ENCODE assay signal across 9 mouse cellular contexts in the genomic region with DNA sequence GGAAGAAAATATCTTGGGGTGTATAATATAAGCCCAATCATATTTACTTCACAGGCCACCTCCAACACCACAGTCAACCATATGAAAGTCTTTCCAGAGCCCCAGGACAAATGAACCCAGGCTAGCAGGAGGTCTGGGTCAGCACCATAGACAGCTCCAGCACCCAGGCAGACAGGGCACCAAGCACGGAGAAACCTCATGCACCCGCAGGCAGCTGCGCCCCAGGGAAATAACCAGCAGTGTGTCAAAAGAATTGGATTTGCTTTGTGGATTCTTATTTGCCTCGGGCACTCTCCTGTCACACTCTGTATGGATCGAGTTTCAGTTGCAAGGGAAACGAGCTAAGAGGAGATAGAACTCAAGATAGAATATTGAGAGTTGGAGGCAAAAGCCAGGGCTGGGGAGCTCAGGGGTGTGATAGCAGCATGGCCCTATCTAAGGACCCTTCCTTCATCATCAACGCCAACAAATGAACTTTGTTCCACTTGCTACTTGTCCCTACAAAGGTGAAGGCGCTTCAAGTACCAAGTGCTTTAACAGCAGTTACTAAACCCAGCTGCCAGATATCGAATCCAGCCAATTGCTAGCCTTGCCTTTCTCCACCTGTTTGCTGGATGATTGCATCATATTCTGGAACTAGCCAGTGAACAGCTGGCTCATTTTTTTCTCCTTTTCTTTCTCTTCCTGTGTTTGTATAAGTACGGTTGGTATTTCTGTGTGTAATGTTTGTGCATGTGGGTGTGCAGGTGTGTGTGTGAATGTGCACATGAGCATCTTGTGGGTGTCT. TPM values are rescaled to one million over a fixed set of nuclear protein-coding genes. Genes with fewer than 3 reads are reported as not detected.
DNase-seq lines count a peak whose midpoint lies in the region; ATAC-seq lines count a peak whose summit lies in the region.
"Had no signal": no experiment of that assay in that cellular context is flagged by ENCODE, and none has a peak within 500 bp of the region (broad histone marks: within the 10 kb centered on the region; RNA-seq: fewer than 3 reads in every experiment).

No protein-coding gene starts in this region.

- H3K27me3 ChIP-seq in liver, embryonic 11.5 days (replicated peaks; ENCODE audit: control insufficient read depth, insufficient read depth, low read length) = no peaks in the 10 kb centered on the region

- H3K4me1 ChIP-seq in liver, embryonic 11.5 days (replicated peaks; ENCODE audit: control insufficient read depth, insufficient read depth, low read length) = no peaks in the 10 kb centered on the region

- ATAC-seq in liver, embryonic 11.5 days (replicated peaks; ENCODE audit: low FRiP score) = no peak

- H3K36me3 ChIP-seq in liver, embryonic 11.5 days (ENCODE audit: control insufficient read depth, insufficient read depth, low read length) = no peaks in the 10 kb centered on the region

- peak; percentile 21 to 55 for DNase-seq in heart, postnatal 14 days
- no peak for DNase-seq in heart, postnatal 25 days (ENCODE audit: low spot score)
- peak; percentile 12 for DNase-seq in B cell, adult 2 months
- peak; percentile 52 to 71 for DNase-seq in adrenal gland, postnatal 36 days
- DNase-seq in liver, embryonic 11.5 days (ENCODE audit: low spot score) = peak; percentile 60
- DNase-seq in cerebellum, adult 9-10 months = no peak
- DNase-seq in T-cell, adult 2 months (ENCODE audit: low spot score) = no peak
- no peak for DNase-seq in cerebellum, adult 11 months

- H3K9me3 ChIP-seq in liver, embryonic 11.5 days (ENCODE audit: control insufficient read depth, low read length) = no peaks in the 10 kb centered on the region

- no peak overlapping the region for H3K9ac ChIP-seq in liver, embryonic 11.5 days (ENCODE audit: low read depth, low read length)

- no peak overlapping the region for H3K4me2 ChIP-seq in liver, embryonic 11.5 days

- H3K4me3 ChIP-seq in liver, embryonic 11.5 days (ENCODE audit: low read depth, low read length) = no peak overlapping the region

- intact Hi-C loops in heart, postnatal 14 days (cut with DNase I) = no loop called here
- intact Hi-C loops in heart, postnatal 25 days (cut with DNase I) = no loop called here

- 35% methylated on average over 10 of the region's 10 CpGs for WGBS in liver, embryonic 11.5 days

- H3K27ac ChIP-seq in liver, embryonic 11.5 days (ENCODE audit: low read depth, low read length) = no peak overlapping the region

RNA-seq across cellular contexts. Expression of a gene that starts 27.7 kb away (rescaled TPM):
- total RNA-seq in heart, postnatal 14 days (2021) = not detected
- not detected for total RNA-seq in heart, postnatal 25 days (2021)
- total RNA-seq in adrenal gland, postnatal 36 days (2021) = not detected
- not detected in 2 replicates for polyA plus RNA-seq in liver, embryonic 11.5 days (2014; fragmentation: Nextera tagmentation; extraction: Ambion mirVana)
- polyA plus RNA-seq: heart, embryonic 14.5 days had no signal

Comparison
In these comparisons a context has a peak if more than half of its experiments do, and no peak if none do; other contexts are left out.
1. DNase-seq: peak in heart, postnatal 14 days (2 of 2), B cell, adult 2 months (2 of 2), adrenal gland, postnatal 36 days (2 of 2) and liver, embryonic 11.5 days (single experiment); none in heart, postnatal 25 days (single experiment), cerebellum, adult 9-10 months (single experiment), T-cell, adult 2 months (single experiment) and cerebellum, adult 11 months (single experiment).